Mouse (Mus musculus) spleen, adult 18-20 months (tissue): Measurements from ENCODE around the gene Aqp12.

ENCODE experiments used
- DNase-seq, 2 experiments: peaks; one replicate each; pipeline ENCODE4 v3.0.0; 2022; ENCODE audit warnings: mixed read lengths in 2 of 2

The Aqp12 gene

GRCm38 (mm10) chr1:93015136-93015535, 9.0 kb downstream of the Aqp12 start:
- DNase-seq: no peak

GRCm38 (mm10) chr1:93018716-93019115, 12.6 kb downstream of the Aqp12 start:
- no peak for DNase-seq

- DNase-seq: no peak
Observed at GRCm38 (mm10) chr1:93020602-93021001, 14.5 kb downstream of the Aqp12 start.

GRCm38 (mm10) chr1:93026600-93026999, 20.5 kb downstream of the Aqp12 start:
- no peak for DNase-seq

GRCm38 (mm10) chr1:93029387-93029786, 23.3 kb downstream of the Aqp12 start:
- no peak for DNase-seq

- no peak for DNase-seq
Observed at GRCm38 (mm10) chr1:93030060-93030459, 23.9 kb downstream of the Aqp12 start.

- no peak for DNase-seq
Observed at GRCm38 (mm10) chr1:93031199-93031598, 25.1 kb downstream of the Aqp12 start.

- DNase-seq: no peak
Observed at GRCm38 (mm10) chr1:93033989-93034388, 27.9 kb downstream of the Aqp12 start.

- DNase-seq: no peak
Observed at GRCm38 (mm10) chr1:93035981-93036380, 29.8 kb downstream of the Aqp12 start.

GRCm38 (mm10) chr1:93046153-93046789, 40.1 kb downstream of the Aqp12 start:
- DNase-seq: no peak

- DNase-seq: no peak
Observed at GRCm38 (mm10) chr1:93050071-93050470, 43.9 kb downstream of the Aqp12 start.

GRCm38 (mm10) chr1:93051124-93051833, 45.1 kb downstream of the Aqp12 start:
- DNase-seq: no peak
